Mouse (Mus musculus) heart, embryonic 16.5 days (tissue): ENCODE measurements around the gene Eif3m. TPM values are rescaled to one million over a fixed set of nuclear protein-coding genes. Genes with fewer than 3 reads are reported as not detected.

Experiments used
- ATAC-seq: fragments of 200-750 bp; cut with Nextera tagmentation; replicated peaks from 2 replicates; pipeline ENCODE4 v1.8.0; 2017; ENCODE audit warnings: moderate number of reproducible peaks; ENCODE audit not compliant: insufficient read depth, low FRiP score; ENCODE audit errors: extremely low read depth
- H3K27ac ChIP-seq: fragments of 300-500 bp; sonication (generic); 2 replicates; pipeline ENCODE4 v1.5.1; 2014; ENCODE audit warnings: mild to moderate bottlenecking, low read length, control low read depth, moderate library complexity
- H3K27me3 ChIP-seq: fragments of 300-500 bp; sonication (generic); 2 replicates; pipeline ENCODE4 v1.6.1; 2014; ENCODE audit warnings: low read length, mixed read lengths; ENCODE audit not compliant: control insufficient read depth, insufficient read depth
- H3K36me3 ChIP-seq: fragments of 300-500 bp; sonication (generic); 2 replicates; pipeline ENCODE4 v1.6.1; 2014; ENCODE audit not compliant: control insufficient read depth, insufficient read depth
- H3K4me1 ChIP-seq: fragments of 300-500 bp; sonication (generic); 2 replicates; pipeline ENCODE4 v1.6.1; 2014; ENCODE audit warnings: low read length, mixed read lengths; ENCODE audit not compliant: control insufficient read depth, insufficient read depth
- H3K4me2 ChIP-seq: fragments of 300-500 bp; sonication (generic); 2 replicates; pipeline ENCODE4 v1.6.1; 2014; ENCODE audit warnings: low read depth, mild to moderate bottlenecking, control low read depth, low read length
- H3K4me3 ChIP-seq: fragments of 300-500 bp; sonication (generic); 2 replicates; pipeline ENCODE4 v1.5.1; 2014; ENCODE audit warnings: mild to moderate bottlenecking, control low read depth, low read length
- H3K9ac ChIP-seq: fragments of 300-500 bp; sonication (generic); 2 replicates; pipeline ENCODE4 v1.6.1; 2014; ENCODE audit warnings: low read length, control low read depth
- H3K9me3 ChIP-seq: fragments of 300-500 bp; sonication (generic); replicated peaks from 2 replicates; pipeline ENCODE4 v1.6.1; 2016; ENCODE audit warnings: low read length; ENCODE audit not compliant: control insufficient read depth
- WGBS: fragments of 180-500 bp; shearing (Covaris S2); extraction: QIAGEN DNeasy Blood & Tissue Kit; methylation state at CpG from one replicate; pipeline ENCODE4 v1.1.7; 2014; 5-methylcytosine and 5-hydroxymethylcytosine counted together
- polyA plus RNA-seq: library from polyadenylated mRNA; unstranded; fragments of >200 nt; fragmentation: Nextera tagmentation; extraction: Ambion mirVana; gene quantifications from 2 replicates; pipeline ENCODE4 v1.2.1, GENCODE M21; 2015

Eif3m gene
- polyA plus RNA-seq, 1 experiment from 2014 or later, result 214 TPM

- 55% methylated on average over 3 of the region's 3 CpGs for WGBS
- H3K4me3 ChIP-seq, result no peak overlapping the region
- no peaks in the 10 kb centered on the region for H3K36me3 ChIP-seq
- no peaks in the 10 kb centered on the region for H3K4me1 ChIP-seq
- no peak for ATAC-seq
- H3K9ac ChIP-seq, result no peak overlapping the region
- no peaks in the 10 kb centered on the region for H3K9me3 ChIP-seq
- H3K27ac ChIP-seq, result no peak overlapping the region
- no peaks in the 10 kb centered on the region for H3K27me3 ChIP-seq
- no peak overlapping the region for H3K4me2 ChIP-seq
Measured at GRCm38 (mm10) chr2:104985796-104986195, 31.1 kb downstream of the Eif3m start.

DNA sequence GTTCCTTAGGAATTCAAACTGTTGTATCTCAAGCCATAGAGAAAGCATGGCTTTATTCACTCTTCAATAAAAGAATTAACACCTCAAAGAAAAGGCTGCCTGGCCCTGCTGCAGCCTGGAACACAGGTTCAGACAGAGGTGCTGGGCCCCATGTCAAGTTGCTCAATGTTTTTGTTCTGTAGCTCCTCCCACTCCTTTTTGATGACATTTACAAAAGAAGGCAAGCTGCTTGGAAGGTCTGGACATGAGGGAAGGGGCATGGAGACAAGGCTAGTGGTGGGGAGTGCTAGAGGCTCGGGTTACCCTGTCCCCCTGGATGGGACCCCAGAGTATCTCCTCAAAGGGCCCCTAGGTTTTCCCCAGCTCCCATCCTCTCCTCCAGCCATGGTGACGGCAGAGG lies 35.2 kb downstream of the Eif3m start:
- H3K36me3 ChIP-seq, result no peaks in the 10 kb centered on the region
- 45% methylated on average over 2 of the region's 2 CpGs for WGBS
- H3K27ac ChIP-seq, result no peak overlapping the region
- no peak overlapping the region for H3K9ac ChIP-seq
- H3K27me3 ChIP-seq, result no peaks in the 10 kb centered on the region
- H3K4me1 ChIP-seq, result no peaks in the 10 kb centered on the region
- H3K9me3 ChIP-seq, result no peaks in the 10 kb centered on the region
- no peak overlapping the region for H3K4me3 ChIP-seq
- ATAC-seq, result no peak
- H3K4me2 ChIP-seq, result no peak overlapping the region

DNA sequence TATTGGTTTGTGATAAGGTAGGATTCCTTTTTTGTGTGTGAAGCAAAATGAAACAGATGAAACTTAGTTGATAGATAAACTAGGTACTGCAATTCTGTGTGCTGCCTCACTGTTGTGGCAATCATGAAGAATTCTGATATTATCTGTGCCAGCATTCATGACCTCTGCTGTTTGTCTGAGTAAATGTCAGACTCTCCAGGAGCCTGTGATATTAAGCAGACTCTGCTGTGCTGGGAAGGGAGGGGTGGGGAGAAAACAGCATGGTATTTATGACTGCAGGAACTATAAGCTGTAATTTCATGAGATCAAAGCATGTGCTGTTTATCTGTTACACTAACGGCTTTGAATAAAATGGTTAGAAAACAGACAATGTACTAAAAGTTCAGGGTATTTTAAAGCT lies 52.4 kb downstream of the Eif3m start:
- 28% methylated on average over 1 of the region's 1 CpGs for WGBS
- H3K4me3 ChIP-seq, result no peak overlapping the region
- no peaks in the 10 kb centered on the region for H3K27me3 ChIP-seq
- H3K27ac ChIP-seq, result no peak overlapping the region
- H3K9me3 ChIP-seq, result no peaks in the 10 kb centered on the region
- peaks cover 6% of the 10 kb centered on the region; the same call in 1 of the 2 replicates for H3K4me1 ChIP-seq
- peak; percentile 93 for ATAC-seq
- no peaks in the 10 kb centered on the region for H3K36me3 ChIP-seq
- no peak overlapping the region for H3K9ac ChIP-seq
- H3K4me2 ChIP-seq, result no peak overlapping the region

Other genes with a start within 250 kb of the Eif3m start
- 5.6 and 6.2 TPM in 2 replicates for gene Qser1, start 200.3 kb downstream of the Eif3m start, polyA plus RNA-seq
- 1.3 and 1.7 TPM in 2 replicates for gene Prrg4, start 167.2 kb downstream of the Eif3m start, polyA plus RNA-seq
- 4.4 and 4.8 TPM in 2 replicates for gene Ccdc73, start 149.3 kb downstream of the Eif3m start, polyA plus RNA-seq
- gene Gm11060, start 74.9 kb upstream of the Eif3m start, polyA plus RNA-seq, result not detected in 2 replicates
- gene Wt1, start 109.4 kb upstream of the Eif3m start, polyA plus RNA-seq, result 18.9 and 22.2 TPM in 2 replicates
- gene Them7, start 207.2 kb upstream of the Eif3m start, polyA plus RNA-seq, result 0.98 and 1.0 TPM in 2 replicates